Mouse (Mus musculus) forebrain, embryonic 15.5 days (tissue): Measurements from ENCODE around the gene Uvrag. TPM values are rescaled to one million over a fixed set of nuclear protein-coding genes. Genes with fewer than 3 reads are reported as not detected.
"Not testable (repeated sequence)": the region's sequence is repeated elsewhere in the genome, so short reads cannot be mapped to it uniquely, and the experiment has no call there.

Source experiments
- ATAC-seq: fragments of 200-750 bp; cut with Nextera tagmentation; replicated peaks from 2 replicates; pipeline ENCODE4 v1.8.0; 2017; ENCODE audit warnings: mild to moderate bottlenecking, moderate TSS enrichment, moderate library complexity
- H3K27ac ChIP-seq: fragments of 300-500 bp; sonication (generic); replicated peaks from 2 replicates; pipeline ENCODE4 v1.5.1; 2015; ENCODE audit warnings: mild to moderate bottlenecking, inconsistent platforms
- H3K27me3 ChIP-seq: fragments of 300-500 bp; sonication (generic); 2 replicates; pipeline ENCODE4 v1.6.1; 2015; ENCODE audit warnings: inconsistent platforms
- H3K36me3 ChIP-seq: fragments of 300-500 bp; sonication (generic); 2 replicates; pipeline ENCODE4 v1.6.1; 2015; ENCODE audit warnings: mild to moderate bottlenecking, inconsistent platforms
- H3K4me1 ChIP-seq: fragments of 300-500 bp; sonication (generic); 2 replicates; pipeline ENCODE4 v1.6.1; 2015; ENCODE audit warnings: inconsistent platforms
- H3K4me2 ChIP-seq: fragments of 300-500 bp; sonication (generic); replicated peaks from 2 replicates; pipeline ENCODE4 v1.6.1; 2015; ENCODE audit warnings: mild to moderate bottlenecking, inconsistent platforms
- H3K4me3 ChIP-seq: fragments of 300-500 bp; sonication (generic); 2 replicates; pipeline ENCODE4 v1.5.1; 2015; ENCODE audit warnings: mild to moderate bottlenecking, inconsistent platforms
- H3K9ac ChIP-seq: fragments of 300-500 bp; sonication (generic); replicated peaks from 2 replicates; pipeline ENCODE4 v1.6.1; 2015; ENCODE audit warnings: mild to moderate bottlenecking, inconsistent platforms
- H3K9me3 ChIP-seq: fragments of 300-500 bp; sonication (generic); 2 replicates; pipeline ENCODE4 v1.6.1; 2016; ENCODE audit warnings: inconsistent platforms
- WGBS: fragments of 180-500 bp; shearing (Covaris S2); methylation state at CpG from one replicate; pipeline ENCODE4 v1.1.7; 2015; ENCODE audit warnings: mixed read lengths; 5-methylcytosine and 5-hydroxymethylcytosine counted together
- polyA plus RNA-seq: library from polyadenylated mRNA; unstranded; fragments of >200 nt; fragmentation: Nextera tagmentation; extraction: Ambion mirVana; gene quantifications from 2 replicates; pipeline ENCODE4 v1.2.1, GENCODE M21; 2015

Gene Uvrag
- polyA plus RNA-seq, 1 experiment from 2014 or later = 17.2 TPM

- Histone ChIP-seq H3K4me3 (no peak overlapping the region), H3K27me3 (no peaks in the 10 kb centered on the region), H3K4me2 (no peak overlapping the region), H3K9ac (no peak overlapping the region), H3K4me1 (no peaks in the 10 kb centered on the region), H3K36me3 (no peaks in the 10 kb centered on the region), H3K27ac (no peak overlapping the region), H3K9me3 (no peaks in the 10 kb centered on the region)
- 85% methylated on average over 3 of the region's 3 CpGs for WGBS
- no peak for ATAC-seq
Observed at GRCm38 (mm10) chr7:99064795-99065194, 76.1 kb downstream of the Uvrag start.

- 0 out of 2 replicates have a peak, but pooled peaks have one; percentile 13 for ATAC-seq
- H3K36me3 ChIP-seq, H3K27ac ChIP-seq, H3K9me3 ChIP-seq, H3K27me3 ChIP-seq, H3K9ac ChIP-seq, H3K4me1 ChIP-seq, H3K4me3 ChIP-seq, H3K4me2 ChIP-seq: not testable (repeated sequence)
- WGBS = 84% methylated on average over 3 of the region's 3 CpGs
Observed at GRCm38 (mm10) chr7:99062263-99062662, 78.7 kb downstream of the Uvrag start.

GRCm38 (mm10) chr7:99061056-99061680, 79.8 kb downstream of the Uvrag start:
- H3K4me3 ChIP-seq = no peak overlapping the region
- no peak overlapping the region for H3K27ac ChIP-seq
- H3K27me3 ChIP-seq = no peaks in the 10 kb centered on the region
- H3K9ac ChIP-seq = no peak overlapping the region
- no peak for ATAC-seq
- H3K4me2 ChIP-seq = no peak overlapping the region
- no peaks in the 10 kb centered on the region for H3K9me3 ChIP-seq
- H3K36me3 ChIP-seq = no peaks in the 10 kb centered on the region
- 81% methylated on average over 7 of the region's 7 CpGs for WGBS
- H3K4me1 ChIP-seq = no peaks in the 10 kb centered on the region

- ATAC-seq = no peak
- Histone ChIP-seq H3K9ac (no peak overlapping the region), H3K27me3 (no peaks in the 10 kb centered on the region), H3K4me2 (no peak overlapping the region), H3K9me3 (no peaks in the 10 kb centered on the region), H3K36me3 (no peaks in the 10 kb centered on the region), H3K4me3 (no peak overlapping the region), H3K4me1 (no peaks in the 10 kb centered on the region), H3K27ac (no peak overlapping the region)
- 87% methylated on average over 5 of the region's 5 CpGs for WGBS
Observed at GRCm38 (mm10) chr7:99060476-99060875, 80.5 kb downstream of the Uvrag start.

GRCm38 (mm10) chr7:99059934-99060333, 81.0 kb downstream of the Uvrag start:
- no peak overlapping the region for H3K27ac ChIP-seq
- no peaks in the 10 kb centered on the region for H3K27me3 ChIP-seq
- H3K36me3 ChIP-seq = no peaks in the 10 kb centered on the region
- WGBS = 87% methylated on average over 8 of the region's 8 CpGs
- H3K4me1 ChIP-seq = no peaks in the 10 kb centered on the region
- H3K9me3 ChIP-seq = no peaks in the 10 kb centered on the region
- no peak overlapping the region for H3K9ac ChIP-seq
- ATAC-seq = no peak
- no peak overlapping the region for H3K4me3 ChIP-seq
- H3K4me2 ChIP-seq = no peak overlapping the region

- ATAC-seq = no peak
- no peak overlapping the region for H3K9ac ChIP-seq
- no peaks in the 10 kb centered on the region for H3K4me1 ChIP-seq
- H3K9me3 ChIP-seq = peaks cover 6% of the 10 kb centered on the region; the same call in 1 of the 2 replicates
- no peak overlapping the region for H3K4me2 ChIP-seq
- H3K27me3 ChIP-seq = no peaks in the 10 kb centered on the region
- no peaks in the 10 kb centered on the region for H3K36me3 ChIP-seq
- no peak overlapping the region for H3K4me3 ChIP-seq
- no peak overlapping the region for H3K27ac ChIP-seq
- 90% methylated on average over 17 of the region's 17 CpGs for WGBS
Observed at GRCm38 (mm10) chr7:99057053-99057630, 83.8 kb downstream of the Uvrag start.

- no peak overlapping the region for H3K27ac ChIP-seq
- H3K4me1 ChIP-seq = peaks cover 6% of the 10 kb centered on the region
- H3K4me2 ChIP-seq = no peak overlapping the region
- ATAC-seq = no peak
- WGBS = 86% methylated on average over 4 of the region's 4 CpGs
- H3K36me3 ChIP-seq = no peaks in the 10 kb centered on the region
- H3K9me3 ChIP-seq = peaks cover 6% of the 10 kb centered on the region; the same call in 1 of the 2 replicates
- no peaks in the 10 kb centered on the region for H3K27me3 ChIP-seq
- H3K4me3 ChIP-seq = no peak overlapping the region
- H3K9ac ChIP-seq = no peak overlapping the region
Observed at GRCm38 (mm10) chr7:99053626-99054025, 87.3 kb downstream of the Uvrag start.

- H3K9ac ChIP-seq = no peak overlapping the region
- no peaks in the 10 kb centered on the region for H3K36me3 ChIP-seq
- no peak for ATAC-seq
- WGBS = 90% methylated on average over 6 of the region's 6 CpGs
- no peaks in the 10 kb centered on the region for H3K27me3 ChIP-seq
- H3K4me2 ChIP-seq = no peak overlapping the region
- H3K4me1 ChIP-seq = peaks cover 6% of the 10 kb centered on the region
- no peak overlapping the region for H3K27ac ChIP-seq
- no peak overlapping the region for H3K4me3 ChIP-seq
- peaks cover 6% of the 10 kb centered on the region; the same call in 1 of the 2 replicates for H3K9me3 ChIP-seq
Observed at GRCm38 (mm10) chr7:99052471-99053241, 88.3 kb downstream of the Uvrag start.

- no peak overlapping the region for H3K4me2 ChIP-seq
- ATAC-seq = no peak
- H3K9ac ChIP-seq = no peak overlapping the region
- 30% methylated on average over 1 of the region's 1 CpGs for WGBS
- no peak overlapping the region for H3K4me3 ChIP-seq
- H3K27me3 ChIP-seq = no peaks in the 10 kb centered on the region
- H3K4me1 ChIP-seq = peaks cover 16% of the 10 kb centered on the region
- H3K9me3 ChIP-seq = peaks cover 6% of the 10 kb centered on the region; the same call in 1 of the 2 replicates
- H3K27ac ChIP-seq = peak overlapping the region; percentile 32
- H3K36me3 ChIP-seq = no peaks in the 10 kb centered on the region
Observed at GRCm38 (mm10) chr7:99050882-99051281, 90.1 kb downstream of the Uvrag start.

- H3K27ac ChIP-seq = no peak overlapping the region
- no peaks in the 10 kb centered on the region for H3K27me3 ChIP-seq
- no peak for ATAC-seq
- WGBS = 87% methylated on average over 3 of the region's 3 CpGs
- H3K4me1 ChIP-seq = peaks cover 17% of the 10 kb centered on the region
- H3K9me3 ChIP-seq = peaks cover 6% of the 10 kb centered on the region; the same call in 1 of the 2 replicates
- no peaks in the 10 kb centered on the region for H3K36me3 ChIP-seq
- H3K9ac ChIP-seq = no peak overlapping the region
- H3K4me3 ChIP-seq = no peak overlapping the region
- no peak overlapping the region for H3K4me2 ChIP-seq
Observed at GRCm38 (mm10) chr7:99049897-99050296, 91.0 kb downstream of the Uvrag start.

- peak overlapping the region; percentile 18; the same call in 1 of the 2 replicates for H3K4me2 ChIP-seq
- H3K4me3 ChIP-seq = no peak overlapping the region
- no peaks in the 10 kb centered on the region for H3K9me3 ChIP-seq
- H3K27ac ChIP-seq = peak overlapping the region; percentile 53
- no peaks in the 10 kb centered on the region for H3K36me3 ChIP-seq
- no peaks in the 10 kb centered on the region for H3K27me3 ChIP-seq
- H3K4me1 ChIP-seq = peaks cover 21% of the 10 kb centered on the region
- 41% methylated on average over 11 of the region's 11 CpGs for WGBS
- H3K9ac ChIP-seq = no peak overlapping the region
- ATAC-seq = no peak
Observed at GRCm38 (mm10) chr7:99046545-99047206, 94.3 kb downstream of the Uvrag start.

GRCm38 (mm10) chr7:99045525-99045924, 95.4 kb downstream of the Uvrag start:
- peaks cover 15% of the 10 kb centered on the region for H3K4me1 ChIP-seq
- no peaks in the 10 kb centered on the region for H3K9me3 ChIP-seq
- H3K4me2 ChIP-seq = no peak overlapping the region
- no peak overlapping the region for H3K27ac ChIP-seq
- WGBS = 90% methylated on average over 6 of the region's 6 CpGs
- no peak for ATAC-seq
- H3K36me3 ChIP-seq = no peaks in the 10 kb centered on the region
- H3K4me3 ChIP-seq = no peak overlapping the region
- no peaks in the 10 kb centered on the region for H3K27me3 ChIP-seq
- no peak overlapping the region for H3K9ac ChIP-seq
